Mouse (Mus musculus): ENCODE data around the gene Ptprm. TPM values are rescaled to one million over a fixed set of nuclear protein-coding genes. Genes with fewer than 3 reads are reported as not detected.

The Ptprm gene
- polyA plus RNA-seq, 1 experiment = 34.2 TPM

DNA sequence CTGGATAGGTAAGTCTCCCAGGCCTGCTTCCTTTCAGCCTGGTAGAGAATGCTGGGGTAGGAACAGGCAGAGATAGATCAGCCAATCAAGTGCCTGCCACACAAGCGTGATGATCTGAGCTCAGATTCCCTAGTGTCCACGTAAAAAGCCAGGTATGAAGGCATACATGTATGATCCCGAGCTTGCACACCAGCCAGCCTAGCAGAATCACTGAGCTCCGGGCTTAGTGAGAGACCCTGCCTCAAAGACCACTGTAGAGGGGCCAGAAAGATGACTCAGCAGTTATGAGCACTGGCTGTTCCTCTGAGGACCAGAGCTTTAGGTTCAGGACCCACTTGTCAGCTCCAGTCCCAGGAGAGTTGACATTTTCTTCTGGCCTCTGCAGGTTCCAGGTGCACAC lies 52.9 kb downstream of the Ptprm start:
- TF ChIP-seq POLR2A (IDR thresholded peaks at IDR 0.05; ENCODE audit: borderline replicate concordance, insufficient read depth, low read length) (no peak), CTCF (IDR thresholded peaks at IDR 0.05; ENCODE audit: borderline replicate concordance, insufficient read depth, low read depth, low read length) (no peak)
- H3K4me3 ChIP-seq (replicated peaks; ENCODE audit: insufficient read depth, low read depth, low read length) = no peak overlapping the region
- WGBS = 96% methylated on average over 4 of the region's 4 CpGs
- no peak overlapping the region for H3K27ac ChIP-seq (ENCODE audit: insufficient read depth, low read length)
- H3K4me1 ChIP-seq (ENCODE audit: control insufficient read depth, insufficient read depth, low read length) = no peaks in the 10 kb centered on the region
- no peak for DNase-seq
- no peaks in the 10 kb centered on the region for H3K27me3 ChIP-seq (ENCODE audit: control insufficient read depth, insufficient read depth, low read length)

DNA sequence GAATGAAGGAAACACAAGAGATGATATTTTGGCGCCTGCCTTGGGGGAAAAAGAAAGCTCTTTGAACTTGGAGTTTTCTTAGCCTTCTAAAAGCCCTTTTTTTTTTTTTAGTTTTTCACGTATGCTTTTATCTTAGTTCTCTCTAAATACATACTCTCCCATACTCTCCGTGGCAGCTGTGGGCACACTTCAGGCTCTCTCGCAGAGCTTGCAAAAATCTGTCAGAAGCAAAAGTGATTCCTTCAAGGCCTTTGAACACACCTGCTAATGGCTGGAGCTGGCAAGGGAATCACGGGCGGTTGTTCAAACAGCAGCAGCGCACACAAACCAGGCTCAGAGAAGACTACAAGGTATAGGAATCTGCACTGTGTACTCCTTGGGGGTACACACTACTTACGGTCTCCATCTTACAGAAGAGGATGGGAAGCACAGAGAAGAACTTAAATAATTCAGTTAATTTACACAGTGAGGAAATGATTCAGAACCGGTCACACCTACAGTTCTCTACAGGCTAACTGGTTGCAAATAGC lies 55.9 kb downstream of the Ptprm start:
- no peak overlapping the region for H3K4me3 ChIP-seq (replicated peaks; ENCODE audit: insufficient read depth, low read depth, low read length)
- DNase-seq = no peak
- no peak overlapping the region for H3K27ac ChIP-seq (ENCODE audit: insufficient read depth, low read length)
- no peak for TF ChIP-seq CTCF (IDR thresholded peaks at IDR 0.05; ENCODE audit: borderline replicate concordance, insufficient read depth, low read depth, low read length)
- TF ChIP-seq POLR2A (IDR thresholded peaks at IDR 0.05; ENCODE audit: borderline replicate concordance, insufficient read depth, low read length) = no peak
- 86% methylated on average over 9 of the region's 9 CpGs for WGBS
- H3K27me3 ChIP-seq (ENCODE audit: control insufficient read depth, insufficient read depth, low read length) = no peaks in the 10 kb centered on the region
- no peaks in the 10 kb centered on the region for H3K4me1 ChIP-seq (ENCODE audit: control insufficient read depth, insufficient read depth, low read length)

DNA sequence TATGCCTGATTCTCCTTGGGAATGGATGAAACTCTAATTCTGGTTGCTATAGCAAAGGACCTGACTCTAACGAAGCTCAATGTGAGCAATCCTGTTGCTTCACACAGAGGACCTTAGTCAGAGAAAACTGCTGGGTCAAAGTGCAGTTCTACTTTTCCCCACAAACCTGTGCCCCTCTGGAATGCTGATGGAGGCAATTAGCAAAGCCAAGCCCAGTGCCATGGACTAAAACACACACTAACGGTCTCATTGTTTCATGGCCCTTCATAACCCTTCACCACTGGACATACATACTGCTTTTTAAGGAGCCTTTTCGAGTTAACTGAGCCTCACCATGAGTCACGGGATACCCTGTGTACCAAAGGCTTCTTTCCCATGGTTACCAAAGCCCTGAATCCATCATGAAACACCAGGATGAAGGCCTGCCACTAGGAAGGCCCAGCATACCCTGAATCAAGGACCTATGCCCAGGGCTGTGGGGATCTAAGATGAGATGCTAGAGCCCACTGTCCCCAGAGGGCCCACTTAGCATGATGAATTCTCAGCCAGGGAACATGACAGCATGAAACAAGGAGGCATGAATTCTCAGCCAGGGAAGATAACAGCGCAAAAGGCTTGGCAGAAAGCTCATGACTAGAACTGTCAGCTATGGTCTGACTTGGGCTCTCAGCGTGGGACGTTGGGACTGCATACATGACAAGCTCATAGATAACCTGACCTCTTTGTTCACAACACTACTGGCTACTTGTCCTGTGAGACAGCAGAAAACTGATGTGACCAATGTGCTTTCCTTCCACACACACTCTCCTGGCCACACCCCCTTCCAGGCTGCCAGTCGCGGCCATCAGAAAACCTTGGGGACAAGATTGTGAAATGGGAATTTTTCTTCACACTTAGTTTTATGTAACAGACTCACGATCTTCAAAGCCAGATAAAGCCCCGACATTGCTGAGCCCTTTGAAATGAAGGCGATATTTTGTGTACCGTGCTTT lies 57.4 kb downstream of the Ptprm start:
- Histone ChIP-seq H3K27ac (ENCODE audit: insufficient read depth, low read length) (no peak overlapping the region), H3K27me3 (ENCODE audit: control insufficient read depth, insufficient read depth, low read length) (no peaks in the 10 kb centered on the region), H3K4me1 (ENCODE audit: control insufficient read depth, insufficient read depth, low read length) (no peaks in the 10 kb centered on the region), H3K4me3 (replicated peaks; ENCODE audit: insufficient read depth, low read depth, low read length) (no peak overlapping the region)
- 90% methylated on average over 13 of the region's 13 CpGs for WGBS
- TF ChIP-seq POLR2A (IDR thresholded peaks at IDR 0.05; ENCODE audit: borderline replicate concordance, insufficient read depth, low read length) = no peak
- TF ChIP-seq CTCF (IDR thresholded peaks at IDR 0.05; ENCODE audit: borderline replicate concordance, insufficient read depth, low read depth, low read length) = no peak
- DNase-seq = no peak

DNA sequence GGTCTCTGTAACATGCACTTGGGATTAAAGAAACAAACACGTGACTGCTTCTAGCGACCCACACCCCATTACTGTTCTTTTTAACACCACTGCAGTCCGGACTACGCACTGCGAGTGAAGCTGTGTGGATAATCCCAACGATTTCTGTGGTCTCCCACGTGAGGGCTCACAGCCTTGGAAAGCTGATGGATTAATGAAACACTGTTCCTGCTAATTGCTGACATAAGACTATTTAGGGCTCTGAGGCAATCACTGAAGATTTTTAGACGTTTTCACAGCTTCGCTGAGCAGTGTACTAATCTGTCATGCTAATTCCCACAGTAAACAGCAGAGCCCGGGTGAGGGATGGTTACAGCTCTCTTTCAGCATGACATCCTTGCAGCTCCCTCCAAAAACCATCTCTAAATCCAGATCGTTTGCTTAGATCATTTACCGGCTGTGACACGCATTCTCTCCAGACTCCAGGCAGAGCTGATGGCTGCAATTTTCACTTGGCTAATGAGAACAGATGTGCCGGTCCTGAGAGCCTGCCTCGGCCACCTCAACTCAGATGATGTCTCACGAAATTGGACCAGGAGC lies 63.5 kb downstream of the Ptprm start:
- Histone ChIP-seq H3K4me1 (ENCODE audit: control insufficient read depth, insufficient read depth, low read length) (no peaks in the 10 kb centered on the region), H3K27ac (ENCODE audit: insufficient read depth, low read length) (no peak overlapping the region), H3K27me3 (ENCODE audit: control insufficient read depth, insufficient read depth, low read length) (no peaks in the 10 kb centered on the region), H3K4me3 (replicated peaks; ENCODE audit: insufficient read depth, low read depth, low read length) (no peak overlapping the region)
- TF ChIP-seq CTCF (IDR thresholded peaks at IDR 0.05; ENCODE audit: borderline replicate concordance, insufficient read depth, low read depth, low read length) = no peak
- TF ChIP-seq POLR2A (IDR thresholded peaks at IDR 0.05; ENCODE audit: borderline replicate concordance, insufficient read depth, low read length) = no peak
- DNase-seq = no peak
- 20% methylated on average over 16 of the region's 16 CpGs for WGBS

DNA sequence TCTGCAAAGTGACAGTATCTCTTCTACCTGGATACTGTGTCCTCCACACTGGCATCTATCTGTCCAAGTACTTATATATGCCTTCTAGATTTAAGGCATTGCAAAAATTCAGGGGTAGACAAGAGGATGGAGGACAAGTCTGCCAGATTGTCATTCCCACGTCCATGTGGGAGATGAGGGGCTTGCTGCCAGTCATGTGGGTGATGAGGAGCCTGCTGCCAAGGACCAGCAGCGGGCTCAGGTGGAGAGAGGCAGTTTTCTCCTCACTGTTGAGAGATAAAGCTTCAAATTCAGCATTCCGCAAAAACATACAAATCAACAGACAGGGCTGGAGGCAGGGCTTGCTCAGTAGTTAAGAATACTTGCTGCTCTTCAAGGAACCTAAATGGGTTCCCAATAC lies 66.8 kb downstream of the Ptprm start:
- WGBS = 46% methylated on average over 3 of the region's 3 CpGs
- Histone ChIP-seq H3K27me3 (ENCODE audit: control insufficient read depth, insufficient read depth, low read length) (no peaks in the 10 kb centered on the region), H3K4me3 (replicated peaks; ENCODE audit: insufficient read depth, low read depth, low read length) (no peak overlapping the region), H3K27ac (ENCODE audit: insufficient read depth, low read length) (no peak overlapping the region), H3K4me1 (ENCODE audit: control insufficient read depth, insufficient read depth, low read length) (no peaks in the 10 kb centered on the region)
- no peak for DNase-seq
- no peak for TF ChIP-seq POLR2A (IDR thresholded peaks at IDR 0.05; ENCODE audit: borderline replicate concordance, insufficient read depth, low read length)

DNA sequence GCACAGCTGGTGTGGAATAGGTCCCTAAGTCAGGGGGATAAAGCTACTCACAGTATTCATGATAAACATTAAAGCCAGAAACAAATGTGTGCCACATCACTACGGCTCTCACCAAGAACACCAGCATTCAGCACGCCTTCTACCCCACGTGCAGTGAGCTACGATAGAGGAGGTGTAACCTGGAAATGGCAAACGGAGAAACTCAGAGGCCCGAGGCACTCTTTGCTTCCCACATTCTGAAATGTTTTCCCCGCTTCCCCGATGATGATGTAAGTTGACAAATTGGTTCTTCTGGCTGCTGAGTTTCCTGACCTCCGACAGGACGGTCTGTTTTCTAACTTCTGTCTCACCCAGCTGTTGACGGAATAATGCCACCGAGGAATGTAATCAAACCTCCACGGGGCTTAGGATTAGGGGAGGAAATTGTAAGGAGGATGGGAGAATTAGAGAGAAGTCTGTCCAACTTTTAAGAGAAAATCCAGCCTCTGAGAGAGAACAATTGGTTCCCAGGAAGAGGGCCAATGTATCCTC lies 72.6 kb downstream of the Ptprm start:
- no peak overlapping the region for H3K4me3 ChIP-seq (replicated peaks; ENCODE audit: insufficient read depth, low read depth, low read length)
- TF ChIP-seq POLR2A (IDR thresholded peaks at IDR 0.05; ENCODE audit: borderline replicate concordance, insufficient read depth, low read length) (no peak), CTCF (IDR thresholded peaks at IDR 0.05; ENCODE audit: borderline replicate concordance, insufficient read depth, low read depth, low read length) (no peak)
- 33% methylated on average over 13 of the region's 13 CpGs for WGBS
- no peaks in the 10 kb centered on the region; the same call in 1 of the 2 replicates for H3K27me3 ChIP-seq (ENCODE audit: control insufficient read depth, insufficient read depth, low read length)
- DNase-seq = no peak
- H3K4me1 ChIP-seq (ENCODE audit: control insufficient read depth, insufficient read depth, low read length) = no peaks in the 10 kb centered on the region
- no peak overlapping the region for H3K27ac ChIP-seq (ENCODE audit: insufficient read depth, low read length)

DNA sequence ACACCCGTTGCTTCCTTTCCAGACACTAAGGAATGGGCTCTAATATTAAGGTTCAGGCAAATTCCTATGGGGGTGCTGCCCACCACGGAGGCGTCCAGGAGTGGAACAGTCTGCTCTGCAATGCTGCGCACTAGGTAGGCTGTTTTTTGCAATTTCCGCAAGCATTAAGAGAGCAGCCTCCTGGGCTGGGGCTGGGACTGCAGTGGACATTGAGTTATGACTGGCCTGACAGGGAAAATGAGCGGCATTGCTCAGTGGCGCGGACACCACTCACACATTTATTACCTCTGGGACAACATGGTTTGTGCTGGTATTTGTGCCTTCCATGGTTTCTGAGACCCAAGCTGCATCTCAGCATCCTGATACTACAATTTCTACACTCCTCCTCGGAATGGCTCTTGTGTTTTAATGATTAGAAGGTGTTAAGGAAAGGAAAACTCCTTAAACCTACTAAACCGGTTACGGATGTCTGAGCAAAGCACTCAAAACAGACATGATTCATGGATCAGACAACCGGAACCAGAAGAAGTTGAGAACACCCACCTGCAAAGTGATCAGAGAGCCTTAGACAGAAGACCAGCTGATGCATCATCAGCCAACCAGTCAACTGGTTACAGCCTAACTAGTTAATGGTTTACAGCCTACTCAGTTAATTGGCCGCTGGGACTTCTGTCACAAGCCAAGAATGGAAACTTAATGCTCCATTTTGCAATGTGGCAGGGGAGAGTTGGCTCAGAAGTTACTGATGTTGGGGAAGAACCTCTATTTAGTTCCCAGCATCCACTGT lies 76.9 kb downstream of the Ptprm start:
- Histone ChIP-seq H3K4me1 (ENCODE audit: control insufficient read depth, insufficient read depth, low read length) (no peaks in the 10 kb centered on the region; the same call in 1 of the 2 replicates), H3K4me3 (replicated peaks; ENCODE audit: insufficient read depth, low read depth, low read length) (no peak overlapping the region), H3K27ac (ENCODE audit: insufficient read depth, low read length) (no peak overlapping the region), H3K27me3 (ENCODE audit: control insufficient read depth, insufficient read depth, low read length) (no peaks in the 10 kb centered on the region; the same call in 1 of the 2 replicates)
- no peak for DNase-seq
- WGBS = 97% methylated on average over 13 of the region's 13 CpGs
- TF ChIP-seq POLR2A (IDR thresholded peaks at IDR 0.05; ENCODE audit: borderline replicate concordance, insufficient read depth, low read length) (no peak), CTCF (IDR thresholded peaks at IDR 0.05; ENCODE audit: borderline replicate concordance, insufficient read depth, low read depth, low read length) (no peak)

All from cerebellum, adult 2 months (tissue).